Mouse (Mus musculus) heart, embryonic 16.5 days (tissue): ENCODE measurements around the gene Dph7. TPM values are rescaled to one million over a fixed set of nuclear protein-coding genes. Genes with fewer than 3 reads are reported as not detected.

ENCODE experiments used
- ATAC-seq: fragments of 200-750 bp; cut with Nextera tagmentation; replicated peaks from 2 replicates; pipeline ENCODE4 v1.8.0; 2017; ENCODE audit warnings: moderate number of reproducible peaks; ENCODE audit not compliant: insufficient read depth, low FRiP score; ENCODE audit errors: extremely low read depth
- H3K27ac ChIP-seq: fragments of 300-500 bp; sonication (generic); 2 replicates; pipeline ENCODE4 v1.5.1; 2014; ENCODE audit warnings: mild to moderate bottlenecking, low read length, control low read depth, moderate library complexity
- H3K27me3 ChIP-seq: fragments of 300-500 bp; sonication (generic); 2 replicates; pipeline ENCODE4 v1.6.1; 2014; ENCODE audit warnings: low read length, mixed read lengths; ENCODE audit not compliant: control insufficient read depth, insufficient read depth
- H3K36me3 ChIP-seq: fragments of 300-500 bp; sonication (generic); 2 replicates; pipeline ENCODE4 v1.6.1; 2014; ENCODE audit not compliant: control insufficient read depth, insufficient read depth
- H3K4me1 ChIP-seq: fragments of 300-500 bp; sonication (generic); 2 replicates; pipeline ENCODE4 v1.6.1; 2014; ENCODE audit warnings: low read length, mixed read lengths; ENCODE audit not compliant: control insufficient read depth, insufficient read depth
- H3K4me2 ChIP-seq: fragments of 300-500 bp; sonication (generic); 2 replicates; pipeline ENCODE4 v1.6.1; 2014; ENCODE audit warnings: low read depth, mild to moderate bottlenecking, control low read depth, low read length
- H3K4me3 ChIP-seq: fragments of 300-500 bp; sonication (generic); 2 replicates; pipeline ENCODE4 v1.5.1; 2014; ENCODE audit warnings: mild to moderate bottlenecking, control low read depth, low read length
- H3K9ac ChIP-seq: fragments of 300-500 bp; sonication (generic); 2 replicates; pipeline ENCODE4 v1.6.1; 2014; ENCODE audit warnings: low read length, control low read depth
- H3K9me3 ChIP-seq: fragments of 300-500 bp; sonication (generic); replicated peaks from 2 replicates; pipeline ENCODE4 v1.6.1; 2016; ENCODE audit warnings: low read length; ENCODE audit not compliant: control insufficient read depth
- WGBS: fragments of 180-500 bp; shearing (Covaris S2); extraction: QIAGEN DNeasy Blood & Tissue Kit; methylation state at CpG from one replicate; pipeline ENCODE4 v1.1.7; 2014; 5-methylcytosine and 5-hydroxymethylcytosine counted together
- polyA plus RNA-seq: library from polyadenylated mRNA; unstranded; fragments of >200 nt; fragmentation: Nextera tagmentation; extraction: Ambion mirVana; gene quantifications from 2 replicates; pipeline ENCODE4 v1.2.1, GENCODE M21; 2015

Dph7 gene
- polyA plus RNA-seq, 1 experiment from 2014 or later, result 17.4 TPM

- H3K4me2 ChIP-seq, result no peak overlapping the region
- H3K27me3 ChIP-seq, result no peaks in the 10 kb centered on the region
- no peaks in the 10 kb centered on the region for H3K9me3 ChIP-seq
- WGBS, result 93% methylated on average over 5 of the region's 5 CpGs
- no peak overlapping the region for H3K9ac ChIP-seq
- H3K36me3 ChIP-seq, result peaks cover 6% of the 10 kb centered on the region; the same call in 1 of the 2 replicates
- no peak overlapping the region for H3K4me3 ChIP-seq
- H3K4me1 ChIP-seq, result peaks cover 15% of the 10 kb centered on the region
- no peak overlapping the region for H3K27ac ChIP-seq
- no peak for ATAC-seq
Measured at GRCm38 (mm10) chr2:24976960-24977359, 14.8 kb downstream of the Dph7 start.

- Histone ChIP-seq H3K36me3 (peaks cover 2% of the 10 kb centered on the region; the same call in 1 of the 2 replicates), H3K9ac (no peak overlapping the region), H3K9me3 (no peaks in the 10 kb centered on the region), H3K27me3 (no peaks in the 10 kb centered on the region), H3K4me2 (no peak overlapping the region), H3K4me3 (no peak overlapping the region), H3K27ac (no peak overlapping the region), H3K4me1 (no peaks in the 10 kb centered on the region)
- whole genome bisulfite sequencing, result 48% methylated on average over 2 of the region's 2 CpGs
- ATAC-seq, result no peak
Measured at GRCm38 (mm10) chr2:24987762-24988161, 25.6 kb downstream of the Dph7 start.

DNA sequence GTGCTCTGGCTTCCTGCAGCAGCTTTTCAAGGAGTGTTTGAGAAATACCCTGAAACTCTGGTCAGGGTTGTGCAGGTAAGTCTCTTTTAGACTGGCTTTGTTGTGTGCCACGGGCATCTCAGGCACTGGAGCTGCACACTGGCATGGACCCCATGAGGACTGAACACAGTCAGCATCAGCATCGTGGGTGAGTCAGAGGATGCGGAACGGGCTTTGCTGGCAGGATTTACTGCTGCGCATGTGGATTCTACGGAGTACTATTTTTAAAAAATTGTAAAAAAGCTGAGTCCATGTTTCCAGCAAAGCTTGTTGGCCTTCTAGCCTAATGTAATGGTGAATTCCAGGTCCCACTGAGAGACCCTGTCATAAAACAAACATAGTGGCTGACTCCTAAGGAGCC lies 33.1 kb downstream of the Dph7 start:
- H3K9ac ChIP-seq, result no peak overlapping the region
- H3K9me3 ChIP-seq, result no peaks in the 10 kb centered on the region
- no peaks in the 10 kb centered on the region for H3K27me3 ChIP-seq
- ATAC-seq, result no peak
- no peak overlapping the region for H3K27ac ChIP-seq
- no peak overlapping the region for H3K4me2 ChIP-seq
- 92% methylated on average over 6 of the region's 6 CpGs for WGBS
- no peaks in the 10 kb centered on the region for H3K36me3 ChIP-seq
- no peaks in the 10 kb centered on the region for H3K4me1 ChIP-seq
- H3K4me3 ChIP-seq, result no peak overlapping the region

DNA sequence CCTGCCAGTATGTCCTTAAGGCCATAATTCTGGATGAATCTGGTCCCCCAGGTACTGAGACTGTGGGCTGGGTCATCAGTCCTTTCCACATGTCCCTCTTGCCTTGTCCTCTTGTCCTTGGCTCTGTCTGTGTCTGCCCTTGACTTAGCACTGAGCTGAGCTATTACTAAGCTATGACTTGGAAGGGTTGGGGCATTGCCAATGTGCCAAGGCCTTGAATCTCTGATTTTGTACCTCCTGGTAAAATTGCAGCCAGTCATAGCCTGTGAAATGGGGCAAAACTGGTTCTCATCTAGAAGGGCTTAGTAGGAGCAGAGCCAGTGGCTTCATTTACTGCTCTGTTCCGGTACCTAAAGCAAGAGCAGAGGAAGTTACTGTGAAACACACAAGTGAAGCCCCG lies 34.3 kb downstream of the Dph7 start:
- Histone ChIP-seq H3K9me3 (no peaks in the 10 kb centered on the region), H3K4me1 (no peaks in the 10 kb centered on the region), H3K4me2 (no peak overlapping the region), H3K4me3 (no peak overlapping the region), H3K27ac (no peak overlapping the region), H3K9ac (no peak overlapping the region), H3K36me3 (no peaks in the 10 kb centered on the region), H3K27me3 (no peaks in the 10 kb centered on the region)
- 89% methylated on average over 2 of the region's 2 CpGs for WGBS
- no peak for ATAC-seq

DNA sequence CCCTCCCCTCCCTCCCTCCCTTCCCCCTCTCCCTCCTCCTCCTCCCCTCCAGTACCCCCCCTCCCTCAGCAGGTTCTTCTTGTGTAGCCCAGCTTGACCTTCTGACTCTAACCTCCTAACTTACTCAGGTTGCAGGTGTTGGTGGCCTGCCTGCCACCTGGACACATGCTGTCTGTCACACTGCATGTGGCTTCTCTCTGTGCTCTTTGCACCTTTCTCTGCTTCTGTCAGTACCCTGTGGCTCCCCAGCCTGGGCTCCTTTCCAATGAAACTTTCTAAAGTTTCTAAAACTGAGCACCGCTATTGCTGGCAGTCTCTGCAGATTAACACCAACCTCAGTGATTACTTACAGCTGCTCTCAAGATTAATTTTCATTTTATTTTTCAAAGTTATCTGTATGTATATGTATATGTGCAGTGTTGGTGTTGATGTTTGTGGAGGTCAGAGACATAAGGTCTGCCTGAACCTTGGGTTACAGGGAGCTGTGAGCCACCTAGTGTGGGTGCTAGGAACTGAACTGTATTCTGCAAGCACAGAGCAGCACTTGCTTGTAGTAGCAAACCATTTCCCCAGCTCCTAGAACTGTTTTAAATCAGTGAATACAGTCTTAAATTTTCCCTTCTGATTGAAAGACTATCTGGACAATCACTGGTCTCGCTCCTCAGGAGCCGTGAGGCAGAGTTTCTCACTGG lies 38.5 kb downstream of the Dph7 start:
- H3K4me2 ChIP-seq, result no peak overlapping the region
- H3K27ac ChIP-seq, result no peak overlapping the region
- WGBS, result 61% methylated on average over 3 of the region's 3 CpGs
- H3K4me3 ChIP-seq, result no peak overlapping the region
- no peaks in the 10 kb centered on the region for H3K27me3 ChIP-seq
- ATAC-seq, result peak; percentile 60; the same call in 1 of the 2 replicates
- H3K4me1 ChIP-seq, result no peaks in the 10 kb centered on the region
- H3K36me3 ChIP-seq, result peaks cover 4% of the 10 kb centered on the region; the same call in 1 of the 2 replicates
- H3K9ac ChIP-seq, result no peak overlapping the region
- H3K9me3 ChIP-seq, result no peaks in the 10 kb centered on the region

- Histone ChIP-seq H3K27ac (no peak overlapping the region), H3K36me3 (peaks cover 4% of the 10 kb centered on the region; the same call in 1 of the 2 replicates)
- no peak for ATAC-seq
Measured at GRCm38 (mm10) chr2:25003946-25004786, 42.0 kb downstream of the Dph7 start.

DNA sequence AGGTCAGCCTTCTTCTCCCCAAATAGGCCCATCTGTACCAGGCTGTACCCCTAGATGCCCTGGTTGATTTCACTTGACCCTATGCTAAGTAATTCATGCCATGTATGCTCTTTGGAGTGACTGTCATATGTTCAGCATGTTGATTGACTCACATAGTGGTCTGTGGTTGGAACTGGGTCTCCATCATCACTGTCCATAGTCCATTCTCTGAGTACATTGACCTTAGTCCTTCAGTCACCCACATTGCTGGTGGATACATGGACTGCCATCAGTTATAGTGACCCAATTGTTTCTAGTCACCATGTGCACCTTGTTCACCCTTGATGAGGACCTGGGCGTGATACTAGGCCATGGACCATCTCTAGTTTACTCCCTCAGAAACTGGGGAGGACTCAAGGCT lies 44.6 kb downstream of the Dph7 start:
- Histone ChIP-seq H3K4me3 (no peak overlapping the region), H3K4me2 (no peak overlapping the region), H3K27me3 (no peaks in the 10 kb centered on the region), H3K4me1 (no peaks in the 10 kb centered on the region), H3K9ac (no peak overlapping the region), H3K36me3 (peaks cover 4% of the 10 kb centered on the region; the same call in 1 of the 2 replicates), H3K9me3 (no peaks in the 10 kb centered on the region), H3K27ac (no peak overlapping the region)
- ATAC-seq, result no peak
- WGBS, result 92% methylated on average over 1 of the region's 1 CpGs

More at GRCm38 (mm10) chr2:25003946-25004786, 42.0 kb downstream of the Dph7 start:
- Histone ChIP-seq H3K27me3 (no peaks in the 10 kb centered on the region), H3K9me3 (no peaks in the 10 kb centered on the region), H3K4me3 (no peak overlapping the region), H3K9ac (no peak overlapping the region), H3K4me1 (no peaks in the 10 kb centered on the region), H3K4me2 (no peak overlapping the region)
- WGBS, result 78% methylated on average over 9 of the region's 9 CpGs

DNA sequence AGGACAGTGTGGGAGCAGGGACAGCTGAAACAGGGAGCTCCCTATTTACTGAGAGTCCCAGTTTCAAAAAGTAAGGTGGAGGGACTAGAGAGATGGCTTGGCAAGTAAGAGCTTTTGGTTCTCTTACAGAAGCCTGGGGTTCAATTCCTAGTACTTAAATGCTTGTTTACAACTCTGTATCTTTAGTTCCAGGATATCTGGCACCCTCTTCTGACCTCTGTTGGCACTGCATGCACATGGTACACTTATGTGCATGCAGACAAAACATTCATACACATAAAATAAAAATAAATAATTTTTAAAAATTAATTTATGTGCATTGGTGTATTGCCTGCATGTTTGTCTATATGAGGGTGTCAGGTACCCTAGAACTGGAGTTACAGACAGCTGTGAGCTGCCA lies 46.0 kb downstream of the Dph7 start:
- no peak for ATAC-seq
- no peaks in the 10 kb centered on the region for H3K4me1 ChIP-seq

More for the DNA sequence above, 46.0 kb downstream of the Dph7 start:
- no peak overlapping the region for H3K9ac ChIP-seq
- no peaks in the 10 kb centered on the region for H3K36me3 ChIP-seq
- no peaks in the 10 kb centered on the region for H3K27me3 ChIP-seq
- no peak overlapping the region for H3K4me2 ChIP-seq
- no peak overlapping the region for H3K27ac ChIP-seq
- H3K4me3 ChIP-seq, result no peak overlapping the region
- no peaks in the 10 kb centered on the region for H3K9me3 ChIP-seq
